Comparison of ENCODE assay signal across 8 mouse cellular contexts in genomic region chr10:121474288-121474687, GRCm38 (mm10). TPM values are rescaled to one million over a fixed set of nuclear protein-coding genes. Genes with fewer than 3 reads are reported as not detected.
A peak's percentile ranks its signal among the peaks of the same experiment; 100 is the strongest.
DNase-seq lines count a peak whose midpoint lies in the region; ATAC-seq and TF ChIP-seq lines count a peak whose summit lies in the region.

No protein-coding gene starts in this region.

- H3K9me3 ChIP-seq in embryonic facial prominence, embryonic 13.5 days = no peaks in the 10 kb centered on the region
- no peaks in the 10 kb centered on the region for H3K9me3 ChIP-seq in intestine, embryonic 15.5 days

- TF ChIP-seq POLR2A in myocyte (IDR thresholded peaks at IDR 0.05; ENCODE audit: insufficient read length, low read depth) = no peak

- WGBS in embryonic facial prominence, embryonic 13.5 days = 8% methylated on average over 4 of the region's 4 CpGs
- 14% methylated on average over 4 of the region's 4 CpGs for WGBS in intestine, embryonic 15.5 days

- H3ac ChIP-seq in myocyte (ENCODE audit: control insufficient read depth, insufficient read length) = peak overlapping the region; percentile 62

- H3K9ac ChIP-seq in embryonic facial prominence, embryonic 13.5 days = peak overlapping the region; percentile 94
- H3K9ac ChIP-seq in intestine, embryonic 15.5 days = peak overlapping the region; percentile 94

- H3K27me3 ChIP-seq in embryonic facial prominence, embryonic 13.5 days = no peaks in the 10 kb centered on the region
- no peaks in the 10 kb centered on the region for H3K27me3 ChIP-seq in intestine, embryonic 15.5 days (replicated peaks)
- H3K27me3 ChIP-seq in myocyte (ENCODE audit: control insufficient read depth, insufficient read depth, insufficient read length) = no peaks in the 10 kb centered on the region

- H3K4me3 ChIP-seq in layer of hippocampus, adult 2 months = peak overlapping the region; percentile 70; the same call in 1 of the 2 replicates
- peak overlapping the region; percentile 92 for H3K4me3 ChIP-seq in embryonic facial prominence, embryonic 13.5 days
- H3K4me3 ChIP-seq in intestine, embryonic 15.5 days (replicated peaks) = peak overlapping the region; percentile 85
- peak overlapping the region; percentile 92 for H3K4me3 ChIP-seq in myocyte

- TF ChIP-seq CTCF in layer of hippocampus, adult 2 months (conservative IDR thresholded peaks at IDR 0.05) = no peak

- peak overlapping the region; percentile 75 for H3K4me2 ChIP-seq in embryonic facial prominence, embryonic 13.5 days
- H3K4me2 ChIP-seq in intestine, embryonic 15.5 days (replicated peaks) = peak overlapping the region; percentile 76
- peak overlapping the region; percentile 89 for H3K4me2 ChIP-seq in myocyte (ENCODE audit: low read depth)

- H3K79me2 ChIP-seq in myocyte (ENCODE audit: control insufficient read depth, insufficient read depth) = peaks cover 56% of the 10 kb centered on the region

- no peaks in the 10 kb centered on the region for H3K36me3 ChIP-seq in embryonic facial prominence, embryonic 13.5 days
- no peaks in the 10 kb centered on the region for H3K36me3 ChIP-seq in intestine, embryonic 15.5 days
- no peaks in the 10 kb centered on the region for H3K36me3 ChIP-seq in myocyte (ENCODE audit: control insufficient read depth, insufficient read depth)

- no peak overlapping the region for H3K27ac ChIP-seq in layer of hippocampus, adult 2 months
- peak overlapping the region; percentile 91; the same call in 1 of the 2 replicates for H3K27ac ChIP-seq in embryonic facial prominence, embryonic 13.5 days
- peak overlapping the region; percentile 90 for H3K27ac ChIP-seq in intestine, embryonic 15.5 days

- peaks cover 52% of the 10 kb centered on the region for H3K4me1 ChIP-seq in embryonic facial prominence, embryonic 13.5 days
- peaks cover 34% of the 10 kb centered on the region for H3K4me1 ChIP-seq in intestine, embryonic 15.5 days (replicated peaks)

- no peak for ATAC-seq in embryonic facial prominence, embryonic 13.5 days (ENCODE audit: insufficient number of reproducible peaks, insufficient read depth, low FRiP score, low TSS enrichment, low read depth)
- no peak for ATAC-seq in intestine, embryonic 15.5 days

- no peak for DNase-seq in layer of hippocampus, adult 2 months (ENCODE audit: low spot score in 2 of 2)
- DNase-seq in layer of hippocampus, postnatal 25 days (ENCODE audit: extremely low spot score in 1 of 2, low spot score in 1 of 2) = no peak
- DNase-seq in frontal cortex, postnatal 10 days (ENCODE audit: low spot score in 2 of 2) = no peak
- DNase-seq in right cerebral cortex, postnatal 36 days (ENCODE audit: low spot score in 2 of 2) = no peak
- DNase-seq in thymus, postnatal 0 days (ENCODE audit: low spot score) = no peak

TF ChIP-seq in myocyte, 11 proteins besides CTCF, POLR2A, EP300 and RAD21:
- TF ChIP-seq SRF (IDR thresholded peaks at IDR 0.05; ENCODE audit: control insufficient read depth, insufficient read length, low read depth) = no peak
- no peak for TF ChIP-seq USF1 (IDR thresholded peaks at IDR 0.05; ENCODE audit: low read depth)
- no peak for TF ChIP-seq E2F4 (IDR thresholded peaks at IDR 0.05; ENCODE audit: insufficient read depth)
- no peak for TF ChIP-seq TCF3 (IDR thresholded peaks at IDR 0.05; ENCODE audit: insufficient read length, low read depth)
- no peak for TF ChIP-seq MAX (IDR thresholded peaks at IDR 0.05; ENCODE audit: low read depth)
- no peak for TF ChIP-seq MYOG (IDR thresholded peaks at IDR 0.05; ENCODE audit: control insufficient read depth in 1 of 3, insufficient read depth in 1 of 3, insufficient read length in 2 of 3, low read depth in 2 of 3)
- no peak for TF ChIP-seq MYOD1 (IDR thresholded peaks at IDR 0.05; ENCODE audit: control insufficient read depth in 1 of 3, insufficient read length in 2 of 3, low read depth in 2 of 3)
- TF ChIP-seq REST (IDR thresholded peaks at IDR 0.05; ENCODE audit: insufficient read depth, insufficient read length) = no peak
- TF ChIP-seq CEBPB (IDR thresholded peaks at IDR 0.05; ENCODE audit: insufficient read depth, poor library complexity, severe bottlenecking) = no peak

RNA-seq across cellular contexts. Expression of gene Rassf3, which starts 1.9 kb away (rescaled TPM):
- 1 to 10 TPM; 8.8 to 9.3 TPM for total RNA-seq in layer of hippocampus, adult 2 months (2021)
- total RNA-seq in layer of hippocampus, postnatal 25 days (2021) = 10 to 100 TPM in 1 of 2 experiments, 1 to 10 TPM in 1; 7.6 to 10.4 TPM
- polyA plus RNA-seq in embryonic facial prominence, embryonic 13.5 days (2015; fragmentation: Nextera tagmentation; extraction: Ambion mirVana) = 17.7 and 20.8 TPM in 2 replicates
- polyA plus RNA-seq in intestine, embryonic 15.5 days (2015; fragmentation: Nextera tagmentation; extraction: Ambion mirVana) = 23.5 and 26.0 TPM in 2 replicates
- polyA plus RNA-seq in myocyte (2012; fragmentation: generic; extraction: Trizol) = 32.3 TPM
- 6.1 and 6.2 TPM in 2 replicates for polyA plus RNA-seq in thymus, postnatal 0 days (2015; fragmentation: Nextera tagmentation; extraction: Ambion mirVana)
